Mouse (Mus musculus): Measurements from ENCODE around the gene Nup93.

The Nup93 gene

DNA sequence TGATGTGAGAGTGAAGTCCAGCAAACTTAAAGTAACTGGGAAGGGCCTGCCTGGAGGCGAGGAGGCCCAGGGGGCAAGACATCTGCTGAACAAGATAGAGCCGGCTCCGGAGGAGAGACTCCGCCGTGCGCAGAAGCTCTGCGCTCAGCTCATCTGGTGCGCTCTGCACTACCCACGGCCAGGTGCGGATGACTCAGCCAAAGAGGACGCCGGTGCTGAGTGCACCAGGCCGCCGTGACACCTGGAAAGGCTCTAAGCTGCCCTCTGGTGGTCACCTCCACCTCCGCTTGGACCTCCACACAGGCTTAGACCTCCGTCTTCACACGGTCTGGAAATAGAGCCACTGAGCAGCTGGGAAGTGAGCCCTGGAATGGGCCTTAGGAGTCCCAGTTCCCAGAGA, 27.8 kb upstream of the Nup93 start:
- peak; percentile 73 for DNase-seq (ENCODE audit: extremely low spot score, low spot score)

GRCm38 (mm10) chr8:94187290-94188002, 26.9 kb upstream of the Nup93 start:
- DNase-seq (ENCODE audit: extremely low spot score, low spot score): peak; percentile 39

DNA sequence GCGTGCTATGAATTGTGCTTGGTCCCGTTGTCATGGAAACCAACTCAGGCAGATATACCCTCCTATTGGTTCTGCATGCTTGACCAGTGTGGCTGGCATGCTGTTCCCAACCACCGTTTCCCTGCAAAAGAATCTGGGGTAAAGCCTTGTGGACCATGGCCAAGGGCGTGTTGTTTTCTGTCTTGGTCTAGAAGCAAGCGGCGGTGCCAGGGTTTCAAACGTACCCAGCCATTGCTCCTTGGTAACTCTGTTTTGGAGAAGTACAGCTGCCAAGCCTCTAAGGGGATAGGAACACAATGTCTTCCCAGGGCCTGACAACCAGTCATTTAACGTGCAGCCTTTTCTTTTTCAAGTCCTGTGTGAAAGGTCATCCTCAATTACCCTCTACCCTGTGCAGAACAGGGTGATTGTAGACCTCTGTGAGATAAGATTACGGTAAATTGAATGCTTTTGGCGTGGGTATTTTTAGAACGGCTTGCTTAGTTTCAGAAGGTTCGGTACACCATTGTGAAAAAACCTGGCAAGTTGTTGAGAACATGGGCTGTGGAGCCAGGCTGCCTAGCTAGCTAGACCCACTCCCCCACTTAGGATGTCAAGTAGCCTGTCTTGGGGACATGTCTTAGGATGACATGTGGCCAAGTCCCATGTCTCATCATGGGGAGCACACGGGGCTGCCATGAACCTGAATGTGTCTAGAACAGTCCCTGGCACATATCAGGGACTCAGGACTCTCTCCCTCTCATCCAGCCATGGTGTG, 24.9 kb upstream of the Nup93 start:
- DNase-seq (ENCODE audit: extremely low spot score, low spot score): no peak

- peak; percentile 36 for DNase-seq (ENCODE audit: extremely low spot score, low spot score)
Measured at GRCm38 (mm10) chr8:94191101-94191691, 23.2 kb upstream of the Nup93 start.

DNA sequence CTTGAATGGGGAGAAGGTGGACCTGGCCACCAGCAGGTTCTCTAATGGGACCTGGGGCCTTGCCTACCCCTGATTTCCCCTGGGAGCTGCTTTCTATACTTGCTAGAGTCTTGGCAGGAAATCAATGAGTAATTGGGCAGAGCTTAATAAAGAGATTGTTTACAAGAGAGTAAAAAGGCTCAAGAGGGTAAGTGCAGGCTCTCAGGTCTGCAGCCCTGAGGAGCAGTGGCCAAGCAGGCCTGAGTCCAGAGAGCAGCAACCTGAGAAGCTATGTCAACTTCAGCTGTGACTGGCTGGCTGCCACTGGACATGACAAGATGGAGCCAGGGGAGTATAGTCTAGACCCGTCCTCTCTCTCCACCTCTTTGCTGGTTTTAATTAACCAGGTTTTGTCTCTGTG, 21.4 kb upstream of the Nup93 start:
- no peak for DNase-seq (ENCODE audit: extremely low spot score, low spot score)

DNA sequence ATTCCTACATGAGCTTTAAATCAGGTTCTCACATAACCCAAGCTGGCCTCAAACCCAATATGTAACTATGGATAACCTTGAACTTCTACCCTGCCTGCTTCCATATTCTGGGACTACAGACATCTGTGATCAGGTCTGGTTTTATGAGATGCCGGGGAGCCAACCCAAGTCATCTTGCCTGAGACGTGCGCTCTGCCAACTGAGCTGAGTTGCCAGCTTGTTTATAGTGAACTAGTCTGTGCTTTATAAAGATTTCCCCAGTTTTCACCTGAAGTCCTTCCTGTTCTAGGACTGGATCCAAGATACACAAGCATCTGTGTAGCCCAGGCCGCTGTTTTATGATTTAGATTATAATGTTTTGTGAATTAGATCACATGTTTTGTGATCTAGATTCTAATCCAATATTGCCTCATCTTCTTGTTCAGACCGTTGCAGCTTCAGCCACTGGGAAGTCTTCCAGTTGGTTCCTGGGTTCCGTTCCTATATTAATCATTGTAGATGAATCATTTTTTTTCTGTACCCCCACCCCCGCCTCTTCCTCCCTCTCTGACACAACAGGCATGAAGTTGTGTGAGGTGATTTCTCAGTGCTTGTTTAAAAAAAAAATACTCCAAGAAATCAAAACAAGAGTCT, 19.7 kb upstream of the Nup93 start:
- no peak for DNase-seq (ENCODE audit: extremely low spot score, low spot score)

DNA sequence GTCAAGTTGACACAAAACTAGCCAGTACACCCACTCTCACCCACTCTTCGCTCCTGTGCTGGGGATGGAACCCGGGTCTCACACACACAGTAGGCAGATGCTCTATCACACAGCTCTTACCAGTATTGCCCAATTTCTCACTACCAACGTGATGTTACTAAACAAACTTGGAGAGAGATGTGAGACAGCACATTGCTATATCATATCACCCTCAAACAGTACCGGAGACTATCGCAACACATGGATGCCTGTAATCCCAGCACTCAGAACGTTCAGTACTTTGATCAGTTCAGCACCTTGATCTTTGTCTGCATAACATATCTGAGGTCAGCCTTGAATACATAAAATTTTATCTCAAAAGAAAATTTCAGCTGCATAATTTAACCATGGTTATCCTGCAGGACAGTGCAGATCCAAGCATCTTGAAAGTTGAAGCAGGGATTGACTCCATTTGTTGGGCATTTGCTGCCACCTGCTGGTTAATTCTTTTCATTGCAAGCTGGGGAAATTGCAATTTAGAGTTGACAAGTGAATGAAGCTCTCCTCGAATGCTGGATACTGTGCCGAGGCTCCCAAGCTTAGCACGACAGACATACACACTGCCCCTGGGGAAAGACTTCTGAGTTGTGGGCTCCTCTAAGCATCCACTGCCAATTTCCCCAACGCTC, 15.0 kb upstream of the Nup93 start:
- DNase-seq (ENCODE audit: extremely low spot score, low spot score): peak; percentile 74

GRCm38 (mm10) chr8:94204043-94204442, 10.3 kb upstream of the Nup93 start:
- no peak for DNase-seq (ENCODE audit: extremely low spot score, low spot score)

DNA sequence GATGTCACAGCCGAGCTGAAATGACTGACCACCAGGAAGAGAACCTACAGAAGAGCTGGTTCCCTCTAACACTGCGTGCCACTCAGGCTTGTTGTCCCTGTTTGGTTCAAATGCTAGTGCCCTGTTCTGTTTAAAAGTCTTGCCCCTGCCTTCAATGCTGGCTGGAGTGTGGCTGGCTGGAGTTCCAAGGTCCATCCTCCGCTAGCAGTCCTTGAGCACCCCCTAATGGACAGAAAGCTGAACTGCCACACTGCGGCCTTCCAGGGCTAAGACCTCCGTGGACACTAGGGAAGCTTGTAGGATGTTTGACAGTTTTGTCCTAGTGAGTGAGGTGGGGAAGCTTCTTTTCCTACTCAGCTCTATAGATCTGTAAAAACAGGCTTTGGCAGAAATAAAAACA, 8.6 kb upstream of the Nup93 start:
- DNase-seq (ENCODE audit: extremely low spot score, low spot score): peak; percentile 81

DNA sequence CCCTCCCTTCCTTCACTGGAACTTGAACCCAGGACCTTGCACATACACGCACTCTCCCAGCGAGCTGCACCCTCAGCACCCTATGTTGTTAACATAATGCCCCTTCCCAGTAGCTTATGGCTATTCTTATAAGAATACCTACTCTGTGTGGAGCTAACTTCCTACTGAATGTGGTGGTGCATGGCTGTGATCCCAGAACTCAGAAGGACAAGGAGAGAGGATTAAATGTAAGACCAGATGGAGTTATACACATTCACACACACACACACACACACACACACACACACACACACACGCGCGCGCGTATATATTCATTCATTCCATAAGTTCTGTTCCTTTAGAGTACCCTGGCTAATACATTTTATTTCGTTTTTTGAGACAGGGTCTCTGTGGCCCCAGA, 8.1 kb upstream of the Nup93 start:
- no peak for DNase-seq (ENCODE audit: extremely low spot score, low spot score)

DNA sequence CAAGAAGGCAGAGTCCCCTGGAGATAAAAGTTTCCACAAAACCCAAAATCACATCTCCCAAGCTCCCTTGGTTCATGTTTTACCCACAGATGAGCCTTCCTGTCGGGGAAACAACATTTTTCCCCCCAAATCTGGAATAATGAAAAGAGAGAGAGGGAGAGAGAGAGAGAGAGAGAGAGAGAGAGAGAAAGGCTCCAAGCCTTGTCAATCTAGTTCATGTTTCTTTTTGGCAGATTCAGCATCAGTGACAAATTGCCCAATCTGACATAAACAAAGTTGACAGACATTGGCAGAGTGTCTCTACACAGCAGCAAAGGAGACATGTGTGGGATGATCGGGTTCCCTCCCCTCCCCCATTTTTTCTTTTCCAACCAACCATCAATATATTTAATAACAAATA, 6.9 kb upstream of the Nup93 start:
- no peak for DNase-seq (ENCODE audit: extremely low spot score, low spot score)

- DNase-seq (ENCODE audit: extremely low spot score, low spot score): no peak
Measured at GRCm38 (mm10) chr8:94209639-94210038, 4.7 kb upstream of the Nup93 start.

- no peak for DNase-seq (ENCODE audit: extremely low spot score, low spot score)
Measured at GRCm38 (mm10) chr8:94210225-94210624, 4.1 kb upstream of the Nup93 start.

DNA sequence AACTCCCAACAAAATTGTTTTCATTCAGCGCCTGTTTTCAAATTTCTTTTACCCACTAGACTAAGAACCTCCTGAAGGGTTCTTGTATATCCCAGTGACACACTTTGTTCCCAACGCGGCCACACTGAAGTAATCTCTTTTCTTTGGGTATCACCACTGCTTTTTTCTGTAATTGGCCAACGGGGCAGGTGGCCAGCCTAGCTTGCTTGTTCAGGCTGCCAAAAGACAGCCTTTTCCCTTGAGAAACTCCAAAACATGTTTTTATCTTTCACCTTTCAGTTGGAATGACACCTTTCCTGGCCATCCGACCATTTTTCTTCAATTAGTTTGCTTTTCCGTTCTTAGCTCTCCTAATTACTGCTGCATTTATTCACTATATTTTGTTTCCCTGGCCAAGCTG, 545 bp upstream of the Nup93 start:
- no peak for DNase-seq (ENCODE audit: extremely low spot score, low spot score)

DNA sequence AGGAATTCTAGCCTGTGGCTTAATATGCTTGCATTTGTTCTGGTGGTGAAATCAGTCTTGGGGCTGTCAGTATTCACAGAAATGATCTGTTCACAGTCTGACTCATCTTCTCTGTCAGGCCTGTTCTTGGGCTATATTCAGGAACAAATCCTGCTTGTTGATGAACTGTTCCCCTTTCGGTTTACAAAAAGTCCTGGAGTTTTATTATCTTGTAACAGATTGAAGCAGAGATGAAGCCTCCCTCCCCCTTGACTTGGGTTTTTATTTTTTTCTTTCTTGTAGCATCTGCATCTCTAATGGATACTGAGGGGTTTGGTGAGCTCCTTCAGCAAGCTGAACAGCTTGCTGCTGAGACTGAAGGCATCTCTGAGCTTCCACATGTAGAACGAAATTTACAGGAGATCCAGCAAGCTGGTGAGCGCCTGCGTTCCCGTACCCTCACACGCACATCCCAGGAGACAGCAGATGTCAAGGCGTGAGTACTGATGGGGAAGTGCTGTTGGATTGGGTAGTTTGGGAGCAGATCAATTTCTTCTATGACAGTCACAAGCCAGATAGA, 13.1 kb downstream of the Nup93 start:
- no peak for DNase-seq (ENCODE audit: extremely low spot score, low spot score)

- DNase-seq (ENCODE audit: extremely low spot score, low spot score): no peak
Measured at GRCm38 (mm10) chr8:94240240-94240751, 25.9 kb downstream of the Nup93 start.

DNA sequence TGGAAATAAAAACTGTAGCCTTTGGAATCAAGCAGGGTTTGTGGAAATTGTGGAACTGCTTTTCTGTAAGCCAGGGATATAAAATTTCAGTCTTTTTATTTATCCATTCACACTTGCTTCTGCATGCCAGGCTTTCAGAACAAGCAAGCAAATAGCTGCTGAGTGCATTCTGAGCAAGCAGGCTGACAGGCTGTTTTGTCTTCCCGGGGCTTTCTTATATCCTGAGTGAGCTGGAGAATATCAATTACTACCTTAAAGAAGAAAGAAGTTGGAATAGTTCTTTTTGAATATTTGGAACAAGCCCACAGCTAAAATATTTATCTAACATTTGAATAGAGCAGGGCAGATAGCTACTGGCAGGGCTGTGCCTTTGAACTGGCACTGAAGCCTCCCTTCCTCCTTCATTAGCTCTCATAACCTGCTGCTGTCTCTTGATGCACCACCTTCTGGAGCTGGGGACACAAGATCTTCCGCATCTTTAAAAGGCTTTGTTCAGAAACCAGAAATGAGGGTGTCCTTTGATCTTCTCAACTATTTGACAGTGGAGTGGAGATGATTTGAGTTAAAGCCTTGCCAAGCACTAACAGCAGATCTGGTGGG, 35.6 kb downstream of the Nup93 start:
- no peak for DNase-seq (ENCODE audit: extremely low spot score, low spot score)

GRCm38 (mm10) chr8:94258881-94259280, 44.5 kb downstream of the Nup93 start:
- DNase-seq (ENCODE audit: extremely low spot score, low spot score): no peak

GRCm38 (mm10) chr8:94262626-94263297, 48.4 kb downstream of the Nup93 start:
- no peak for DNase-seq (ENCODE audit: extremely low spot score, low spot score)

All from neural tube, embryonic 10.5 days (tissue).